Mouse (Mus musculus) fibroblast of lung, adult 2 months (primary cell): Measurements from ENCODE around the gene Zfp326.

ENCODE experiments used
- DNase-seq: peaks from one replicate; pipeline ENCODE4 v3.0.0-alpha.2; 2011; ENCODE audit warnings: low read depth

Gene Zfp326

GRCm38 (mm10) chr5:105867427-105867826 lies 8.9 kb upstream of the Zfp326 start:
- DNase-seq, result no peak

GRCm38 (mm10) chr5:105867841-105868447 lies 8.4 kb upstream of the Zfp326 start:
- no peak for DNase-seq

- DNase-seq, result no peak
These were observed 7.8 kb upstream of the Zfp326 start for GRCm38 (mm10) chr5:105868593-105868992.

GRCm38 (mm10) chr5:105869739-105870138 lies 6.6 kb upstream of the Zfp326 start:
- DNase-seq, result no peak

- no peak for DNase-seq
These were observed 5.2 kb upstream of the Zfp326 start for GRCm38 (mm10) chr5:105871140-105871539.

GRCm38 (mm10) chr5:105872176-105872575 lies 4.2 kb upstream of the Zfp326 start:
- DNase-seq, result no peak

GRCm38 (mm10) chr5:105872916-105873315 lies 3.4 kb upstream of the Zfp326 start:
- no peak for DNase-seq

GRCm38 (mm10) chr5:105873774-105874173 lies 2.6 kb upstream of the Zfp326 start:
- DNase-seq, result no peak

- DNase-seq, result no peak
These were observed 1.9 kb upstream of the Zfp326 start for GRCm38 (mm10) chr5:105874476-105874875.

- DNase-seq, result no peak
These were observed 785 bp downstream of the Zfp326 start for GRCm38 (mm10) chr5:105876925-105877774.

- DNase-seq, result no peak
These were observed 11.0 kb downstream of the Zfp326 start for GRCm38 (mm10) chr5:105887317-105887716.

- DNase-seq, result no peak
These were observed 21.8 kb downstream of the Zfp326 start for GRCm38 (mm10) chr5:105898161-105898560.

GRCm38 (mm10) chr5:105909209-105909608 lies 32.8 kb downstream of the Zfp326 start:
- no peak for DNase-seq

GRCm38 (mm10) chr5:105909671-105910070 lies 33.3 kb downstream of the Zfp326 start:
- DNase-seq, result no peak

- no peak for DNase-seq
These were observed 35.1 kb downstream of the Zfp326 start for GRCm38 (mm10) chr5:105911498-105911897.

GRCm38 (mm10) chr5:105917398-105917797 lies 41.0 kb downstream of the Zfp326 start:
- DNase-seq, result no peak

GRCm38 (mm10) chr5:105918289-105918688 lies 41.9 kb downstream of the Zfp326 start:
- DNase-seq, result no peak

GRCm38 (mm10) chr5:105922818-105923487 lies 46.6 kb downstream of the Zfp326 start:
- DNase-seq, result no peak

GRCm38 (mm10) chr5:105924347-105924746 lies 48.0 kb downstream of the Zfp326 start:
- no peak for DNase-seq

- DNase-seq, result no peak
These were observed 49.3 kb downstream of the Zfp326 start for GRCm38 (mm10) chr5:105925568-105926255.

- no peak for DNase-seq
These were observed 53.9 kb downstream of the Zfp326 start for GRCm38 (mm10) chr5:105930282-105930681.

- no peak for DNase-seq
These were observed 56.0 kb downstream of the Zfp326 start for GRCm38 (mm10) chr5:105932392-105932791.
